Mouse (Mus musculus) cerebellum, adult 2 months (tissue): ENCODE data around the gene Bach1. TPM values are rescaled to one million over a fixed set of nuclear protein-coding genes. Genes with fewer than 3 reads are reported as not detected.

ENCODE experiments used
- DNase-seq, 2 experiments: peaks; one replicate each; pipeline ENCODE4 v3.0.0; 2021
- H3K27ac ChIP-seq: fragments of 200-500 bp; 2 replicates; pipeline ENCODE4 v1.5.1; 2012; ENCODE audit warnings: low read length, control low read depth, inconsistent platforms; ENCODE audit not compliant: insufficient read depth
- H3K27me3 ChIP-seq: fragments of 200-500 bp; 2 replicates; pipeline ENCODE4 v1.6.1; 2012; ENCODE audit warnings: inconsistent platforms, mild to moderate bottlenecking, low read length, moderate library complexity; ENCODE audit not compliant: control insufficient read depth, insufficient read depth
- H3K4me1 ChIP-seq: fragments of 200-500 bp; 2 replicates; pipeline ENCODE4 v1.6.1; 2011; ENCODE audit warnings: low read length; ENCODE audit not compliant: control insufficient read depth, insufficient read depth
- H3K4me3 ChIP-seq: fragments of 200-500 bp; replicated peaks from 2 replicates; pipeline ENCODE3; 2011; ENCODE audit warnings: mild to moderate bottlenecking, low read depth, low read length, control low read depth; ENCODE audit not compliant: insufficient read depth
- CTCF ChIP-seq: fragments of 200-500 bp; IDR thresholded peaks from 2 replicates; pipeline ENCODE4 v1.5.1; 2011; ENCODE audit warnings: low read depth, mild to moderate bottlenecking, control low read depth, low read length, moderate library complexity, borderline replicate concordance; ENCODE audit not compliant: insufficient read depth
- POLR2A ChIP-seq: fragments of 200-500 bp; IDR thresholded peaks from 2 replicates; pipeline ENCODE4 v1.6.1; 2011; ENCODE audit warnings: low read length, control low read depth, borderline replicate concordance; ENCODE audit not compliant: insufficient read depth
- WGBS: fragments of 180-500 bp; shearing (Covaris S2); methylation state at CpG from one replicate; pipeline ENCODE4 v1.1.7; 2018; 5-methylcytosine and 5-hydroxymethylcytosine counted together
- polyA plus RNA-seq: library from polyadenylated mRNA; depleted of rRNA; stranded (reverse); fragments of >200 nt; gene quantifications from 2 replicates; pipeline ENCODE4 v1.2.3, GENCODE M21; 2012; rRNA removed

Bach1 gene
- polyA plus RNA-seq, 1 experiment: 8.5 TPM

DNA sequence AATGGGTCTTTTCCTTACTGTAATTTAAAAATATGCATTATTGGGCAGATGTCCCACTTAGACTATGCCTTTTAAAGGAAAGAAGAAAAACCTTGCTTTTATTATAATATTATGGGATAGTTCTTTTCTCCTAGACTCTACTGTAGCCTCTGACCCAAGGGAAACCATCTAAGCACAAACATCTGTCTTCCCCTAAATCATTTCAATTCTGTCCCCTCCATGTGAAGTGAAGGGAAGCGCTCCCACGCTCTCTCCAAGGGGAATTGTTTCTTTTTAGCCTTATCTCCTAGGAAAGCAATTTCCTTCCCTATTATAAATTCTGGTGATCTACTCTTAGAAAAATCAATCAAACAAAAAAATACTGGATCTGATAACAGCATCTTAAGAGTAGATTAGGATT lies 71.8 kb downstream of the Bach1 start:
- DNase-seq: no peak
- H3K4me1 ChIP-seq: no peaks in the 10 kb centered on the region
- 96% methylated on average over 2 of the region's 2 CpGs for WGBS
- no peak for TF ChIP-seq POLR2A
- H3K4me3 ChIP-seq: no peak overlapping the region
- no peak overlapping the region for H3K27ac ChIP-seq
- H3K27me3 ChIP-seq: no peaks in the 10 kb centered on the region

DNA sequence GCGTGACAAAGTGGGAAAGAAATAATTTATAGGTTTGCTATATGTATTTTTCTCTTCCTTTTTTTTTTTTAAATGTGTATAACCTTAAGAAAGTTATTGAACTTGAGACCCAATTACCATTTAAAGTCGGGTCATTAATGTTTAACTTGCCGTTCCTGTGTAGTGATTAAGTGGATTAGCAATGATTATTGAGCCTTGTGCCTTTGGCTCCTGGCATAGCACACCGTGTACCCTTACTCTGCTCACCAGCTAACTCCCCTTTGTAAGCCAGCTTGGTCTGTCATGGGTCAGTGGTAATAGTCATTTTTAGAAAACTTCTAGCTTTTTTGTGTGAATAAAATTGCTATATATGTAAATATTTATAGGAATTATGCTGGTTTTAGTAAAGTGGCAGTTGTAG lies 73.2 kb downstream of the Bach1 start:
- no peak for TF ChIP-seq POLR2A
- TF ChIP-seq CTCF: no peak
- 79% methylated on average over 4 of the region's 4 CpGs for WGBS
- Histone ChIP-seq H3K27me3 (no peaks in the 10 kb centered on the region), H3K4me3 (no peak overlapping the region), H3K4me1 (no peaks in the 10 kb centered on the region), H3K27ac (no peak overlapping the region)
- no peak for DNase-seq

DNA sequence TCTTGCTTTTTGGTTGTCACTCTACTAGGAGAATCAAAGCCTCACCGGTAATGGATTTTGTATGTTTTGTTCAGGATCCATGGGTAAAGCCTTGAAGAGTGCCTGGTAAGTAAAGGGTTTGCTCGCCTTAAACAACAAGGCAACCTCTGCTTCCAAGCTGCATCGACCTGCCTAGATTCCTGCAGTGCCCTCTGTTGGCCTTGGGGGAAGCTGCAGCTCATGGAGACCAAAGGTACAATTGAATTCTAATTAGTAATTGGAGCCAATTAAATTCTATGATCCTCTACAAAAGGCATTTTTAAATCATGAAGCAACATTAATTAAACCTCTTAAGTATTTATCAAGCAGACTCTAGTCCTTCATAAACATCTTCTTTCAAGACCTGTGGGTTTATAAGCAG lies 75.7 kb downstream of the Bach1 start:
- 65% methylated on average over 3 of the region's 3 CpGs for WGBS
- H3K27ac ChIP-seq: no peak overlapping the region
- no peak for DNase-seq
- H3K27me3 ChIP-seq: no peaks in the 10 kb centered on the region
- peak; percentile 34; the same call in 1 of the 2 replicates for TF ChIP-seq CTCF
- TF ChIP-seq POLR2A: no peak
- no peaks in the 10 kb centered on the region for H3K4me1 ChIP-seq
- no peak overlapping the region for H3K4me3 ChIP-seq

DNA sequence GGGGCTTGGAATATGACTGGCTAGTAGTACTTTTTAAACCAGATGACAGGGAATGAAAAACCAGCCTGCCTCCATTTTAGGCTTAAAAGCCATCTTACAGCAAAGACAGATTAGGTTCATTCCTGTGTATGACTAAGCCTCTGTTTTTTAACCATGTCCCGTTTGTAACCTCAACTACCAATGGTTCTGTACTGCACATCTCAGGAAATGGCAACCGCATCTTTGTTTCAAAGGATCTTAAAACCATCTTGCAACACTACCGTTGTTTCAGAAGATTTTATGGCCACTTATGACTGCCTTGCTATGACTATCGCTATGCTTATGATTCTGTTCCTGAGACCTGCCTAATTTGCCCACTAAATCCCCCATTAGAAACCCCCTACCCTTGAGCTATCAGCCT lies 78.6 kb downstream of the Bach1 start:
- no peak overlapping the region for H3K27ac ChIP-seq
- DNase-seq: no peak
- no peak for TF ChIP-seq POLR2A
- no peak for TF ChIP-seq CTCF
- H3K27me3 ChIP-seq: no peaks in the 10 kb centered on the region
- 92% methylated on average over 4 of the region's 4 CpGs for WGBS
- no peak overlapping the region for H3K4me3 ChIP-seq
- no peaks in the 10 kb centered on the region for H3K4me1 ChIP-seq

DNA sequence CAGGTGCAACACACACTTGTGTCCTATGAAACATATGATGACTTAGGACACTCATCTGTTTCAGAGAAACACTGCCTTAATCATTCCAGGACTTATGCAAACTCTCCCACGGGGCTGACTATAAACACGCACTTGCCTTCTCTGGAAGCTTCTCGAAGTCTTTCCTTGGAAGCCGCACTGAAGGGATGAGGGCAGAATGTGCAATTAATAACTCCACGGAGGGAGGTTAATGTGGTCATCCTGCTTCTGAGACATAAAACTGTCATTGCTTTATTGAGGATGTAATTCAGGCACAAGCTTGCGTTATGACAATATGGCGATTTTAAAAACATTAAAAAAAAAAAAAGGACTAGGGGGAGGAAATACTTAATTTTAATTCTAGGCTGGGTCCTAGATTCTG lies 82.9 kb downstream of the Bach1 start:
- Histone ChIP-seq H3K27me3 (no peaks in the 10 kb centered on the region), H3K27ac (no peak overlapping the region), H3K4me3 (no peak overlapping the region), H3K4me1 (no peaks in the 10 kb centered on the region)
- TF ChIP-seq CTCF (no peak), POLR2A (no peak)
- 47% methylated on average over 7 of the region's 7 CpGs for WGBS
- DNase-seq: no peak

Other genes with a start within 250 kb of the Bach1 start
- gene Usp16, start 244.2 kb upstream of the Bach1 start, polyA plus RNA-seq: 65.5 and 71.5 TPM in 2 replicates
- gene Cct8, start 203.1 kb upstream of the Bach1 start, polyA plus RNA-seq: 155 and 158 TPM in 2 replicates
- 0.98 and 1.00 TPM in 2 replicates for gene Map3k7cl, start 145.6 kb upstream of the Bach1 start, polyA plus RNA-seq